Mouse (Mus musculus) spleen, adult 2 months (tissue): ENCODE results near the gene Acin1.

Source experiments
- CTCF ChIP-seq: fragments of 200-500 bp; IDR thresholded peaks from 2 replicates; pipeline ENCODE4 v1.5.1; 2011; ENCODE audit warnings: mild to moderate bottlenecking, inconsistent platforms; ENCODE audit not compliant: insufficient read depth, insufficient read length, insufficient replicate concordance; ENCODE audit errors: extremely low read depth
- POLR2A ChIP-seq: fragments of 200-500 bp; IDR thresholded peaks from 2 replicates; pipeline ENCODE4 v1.6.1; 2011; ENCODE audit warnings: low read depth, low read length, inconsistent platforms

DNA sequence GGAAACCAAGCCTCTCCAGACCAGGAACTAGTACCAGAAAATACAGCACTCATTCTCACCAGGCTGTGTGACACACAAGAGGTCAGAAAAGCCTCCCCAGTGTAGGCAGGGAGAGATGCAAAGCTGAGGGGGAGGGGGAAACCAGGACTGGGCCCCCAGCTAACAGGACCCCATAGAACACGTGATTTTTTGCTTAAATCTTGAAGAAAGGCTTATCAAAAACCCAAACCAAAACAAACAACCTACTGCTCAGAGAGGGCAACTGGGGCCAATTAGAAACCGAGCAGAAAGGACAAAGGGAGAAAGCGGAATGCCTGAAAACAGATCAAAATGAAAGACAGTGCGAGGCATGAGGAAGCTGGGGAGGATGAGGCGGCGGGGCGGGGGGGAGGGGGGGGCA is 33.9 kb downstream of the Acin1 start:
- TF ChIP-seq CTCF (no peak), POLR2A (no peak)
